Mouse (Mus musculus): ENCODE measurements around the gene Utp18.
"Not testable (repeated sequence)": the region's sequence is repeated elsewhere in the genome, so short reads cannot be mapped to it uniquely, and the experiment has no call there.

Gene Utp18

DNA sequence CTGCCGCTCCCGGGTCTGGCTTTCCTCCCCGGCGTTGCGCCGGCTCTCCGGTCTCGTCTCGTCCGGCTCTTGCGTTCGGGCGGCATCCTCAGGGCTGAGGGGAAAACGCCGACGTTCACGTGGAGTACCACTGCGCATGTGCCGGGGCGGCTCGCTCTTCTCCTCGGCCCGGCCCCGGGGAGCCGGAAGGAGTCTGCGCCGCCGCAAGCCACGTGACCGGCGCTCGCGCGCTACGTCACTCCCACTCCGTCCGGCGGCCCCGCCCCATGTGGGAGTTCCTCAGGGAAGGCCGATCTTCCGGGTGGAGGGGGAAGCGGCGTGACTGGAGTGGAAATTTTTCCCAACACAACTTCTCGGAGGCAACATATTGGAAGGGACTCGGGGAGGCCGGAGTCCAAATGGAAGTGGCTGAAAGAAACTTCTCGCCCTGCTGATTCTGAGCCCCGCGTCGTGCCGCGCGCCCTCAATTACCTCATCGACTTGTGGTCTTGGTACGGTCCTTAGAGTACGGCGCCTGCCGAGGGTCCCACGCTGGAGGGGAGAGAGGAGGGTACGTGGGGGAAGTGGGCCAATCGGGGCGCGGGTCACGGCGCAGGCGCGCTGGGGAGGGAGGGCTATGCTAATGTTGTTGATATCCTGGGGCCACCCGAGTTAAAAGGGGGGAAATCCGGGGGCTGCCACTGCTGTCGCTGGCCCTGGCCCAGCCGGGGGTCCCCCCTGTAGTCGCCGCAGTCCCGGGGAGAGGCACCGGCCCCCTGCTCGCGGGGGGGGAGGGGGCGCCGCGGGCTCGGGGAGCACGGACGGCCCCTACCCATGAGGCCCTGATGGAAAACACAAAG, at the start of gene Utp18, which contains the start of gene Mbtd1:
TSS of gene Utp18 (minus strand) at position 195 of the 839 bp plus-strand sequence.
TSS of gene Mbtd1 (plus strand) at position 281 of the 839 bp plus-strand sequence.
- Histone ChIP-seq H3K27me3 (ENCODE audit: control insufficient read depth, insufficient read depth, low read length, poor library complexity, severe bottlenecking) (no peaks in the 10 kb centered on the region), H3K36me3 (ENCODE audit: control insufficient read depth, insufficient read depth, low read length, poor library complexity, severe bottlenecking) (peaks cover 6% of the 10 kb centered on the region)
- DNase-seq (ENCODE audit: low read depth, low spot score), result peak; percentile 98

DNA sequence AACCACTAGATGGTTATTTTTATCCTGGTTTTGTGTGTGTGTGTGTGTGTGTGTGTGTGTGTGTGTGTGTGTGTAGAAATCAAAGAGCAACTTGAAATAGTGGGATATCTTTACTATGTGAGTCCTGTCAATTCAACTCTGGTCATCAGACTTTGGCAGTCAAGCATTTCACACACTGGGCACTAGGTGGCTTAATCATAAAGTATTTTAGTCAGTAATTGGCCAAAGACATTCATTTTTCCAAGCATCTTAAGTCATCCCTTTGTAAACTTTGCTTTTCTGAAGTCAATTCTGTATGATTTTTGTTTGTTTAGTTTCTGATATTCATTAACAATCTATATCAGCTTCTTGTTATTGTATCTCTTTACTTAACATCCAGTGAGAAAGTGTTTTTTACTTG, 43.5 kb upstream of the Utp18 start:
- peaks cover 11% of the 10 kb centered on the region; the same call in 1 of the 2 replicates for H3K36me3 ChIP-seq (ENCODE audit: control insufficient read depth, insufficient read depth, low read length, poor library complexity, severe bottlenecking)
- H3K27me3 ChIP-seq (ENCODE audit: control insufficient read depth, insufficient read depth, low read length, poor library complexity, severe bottlenecking), result no peaks in the 10 kb centered on the region
- peak; percentile 15 for DNase-seq (ENCODE audit: low read depth, low spot score)

DNA sequence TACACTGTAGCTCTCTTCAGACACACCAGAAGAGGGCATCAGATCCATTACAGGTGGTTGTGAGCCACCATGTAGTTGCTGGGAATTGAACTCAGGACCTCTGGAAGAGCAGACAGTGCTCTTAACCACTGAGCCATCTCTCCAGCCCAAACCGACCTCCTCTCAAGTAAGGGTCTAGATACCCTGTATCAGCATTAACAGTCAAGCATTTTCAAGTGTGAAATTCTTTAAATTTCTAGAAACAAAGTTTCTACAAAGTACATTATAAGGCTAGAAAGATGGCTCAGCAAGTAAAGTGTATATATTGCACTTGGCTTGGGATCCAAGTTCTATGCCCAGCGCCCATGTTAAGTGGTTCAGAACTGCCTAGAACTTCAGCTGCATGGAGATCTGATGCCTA, 29.5 kb upstream of the Utp18 start:
- H3K36me3 ChIP-seq (ENCODE audit: control insufficient read depth, insufficient read depth, low read length, poor library complexity, severe bottlenecking), result peaks cover 11% of the 10 kb centered on the region

DNA sequence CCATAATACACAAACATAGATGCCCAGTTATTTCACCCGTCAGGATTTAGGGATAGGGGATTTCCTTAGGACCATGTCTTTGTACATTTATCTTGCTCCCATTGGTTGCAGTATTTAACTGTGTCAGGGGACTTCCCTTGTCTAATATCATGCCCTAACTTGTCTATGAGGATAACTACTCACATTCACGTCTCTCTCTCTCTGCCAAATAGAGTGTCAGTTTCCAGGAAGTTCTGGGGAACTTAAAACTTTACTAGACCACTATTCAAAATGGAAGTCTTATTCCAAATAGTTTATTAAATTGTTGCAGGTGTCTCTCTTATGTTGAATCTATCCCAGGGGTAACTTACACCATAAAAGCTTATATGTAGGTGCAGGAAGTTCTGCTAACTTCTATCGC, 26.0 kb upstream of the Utp18 start:
- Histone ChIP-seq H3K36me3 (ENCODE audit: control insufficient read depth, insufficient read depth, low read length, poor library complexity, severe bottlenecking) (peaks cover 11% of the 10 kb centered on the region; the same call in 1 of the 2 replicates), H3K27me3 (ENCODE audit: control insufficient read depth, insufficient read depth, low read length, poor library complexity, severe bottlenecking) (no peaks in the 10 kb centered on the region)
- no peak for DNase-seq (ENCODE audit: low read depth, low spot score)

More for the DNA sequence above, 29.5 kb upstream of the Utp18 start:
- DNase-seq (ENCODE audit: low read depth, low spot score); H3K27me3 ChIP-seq (ENCODE audit: control insufficient read depth, insufficient read depth, low read length, poor library complexity, severe bottlenecking): not testable (repeated sequence)

DNA sequence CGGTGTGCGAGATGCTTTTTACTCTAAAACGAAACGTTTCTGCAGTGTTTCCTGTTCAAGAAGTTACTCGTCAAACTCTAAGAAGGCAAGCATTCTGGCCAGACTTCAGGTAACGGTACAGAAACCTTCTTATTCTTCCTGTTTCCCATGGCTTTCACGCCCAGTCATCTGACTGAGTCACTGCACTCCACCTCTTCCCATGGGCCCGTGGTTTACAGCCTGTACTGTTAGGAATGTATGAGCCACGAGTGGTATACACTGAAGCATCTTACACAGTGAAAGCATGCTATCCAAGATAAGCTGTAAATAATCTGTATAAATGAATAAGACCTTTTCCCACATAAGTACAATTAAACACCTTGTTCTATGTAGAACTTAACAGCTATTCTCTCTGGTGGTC, 23.3 kb upstream of the Utp18 start:
- no peaks in the 10 kb centered on the region for H3K27me3 ChIP-seq (ENCODE audit: control insufficient read depth, insufficient read depth, low read length, poor library complexity, severe bottlenecking)
- DNase-seq (ENCODE audit: low read depth, low spot score), result no peak
- peaks cover 11% of the 10 kb centered on the region; the same call in 1 of the 2 replicates for H3K36me3 ChIP-seq (ENCODE audit: control insufficient read depth, insufficient read depth, low read length, poor library complexity, severe bottlenecking)

DNA sequence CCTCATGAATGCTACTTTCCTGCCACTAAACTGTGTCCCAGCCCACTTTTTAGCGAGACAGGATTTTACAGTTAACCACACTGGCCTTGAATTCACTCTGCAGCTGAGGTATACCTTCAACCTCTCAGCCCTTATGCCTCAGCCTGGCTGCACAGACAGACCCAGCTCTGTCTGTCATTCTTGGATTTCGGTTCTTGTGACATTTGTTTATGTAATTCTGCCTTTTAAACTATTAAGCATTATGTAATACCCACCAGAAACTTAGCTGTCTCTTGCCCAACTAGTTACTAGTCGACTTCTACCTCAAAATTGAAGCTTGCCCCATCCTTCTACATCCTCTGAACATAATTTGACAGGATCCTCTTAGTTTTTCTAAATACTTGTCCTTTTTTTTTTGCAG, 22.3 kb upstream of the Utp18 start:
- no peak for DNase-seq (ENCODE audit: low read depth, low spot score)
- Histone ChIP-seq H3K27me3 (ENCODE audit: control insufficient read depth, insufficient read depth, low read length, poor library complexity, severe bottlenecking) (no peaks in the 10 kb centered on the region), H3K36me3 (ENCODE audit: control insufficient read depth, insufficient read depth, low read length, poor library complexity, severe bottlenecking) (peaks cover 10% of the 10 kb centered on the region; the same call in 1 of the 2 replicates)

DNA sequence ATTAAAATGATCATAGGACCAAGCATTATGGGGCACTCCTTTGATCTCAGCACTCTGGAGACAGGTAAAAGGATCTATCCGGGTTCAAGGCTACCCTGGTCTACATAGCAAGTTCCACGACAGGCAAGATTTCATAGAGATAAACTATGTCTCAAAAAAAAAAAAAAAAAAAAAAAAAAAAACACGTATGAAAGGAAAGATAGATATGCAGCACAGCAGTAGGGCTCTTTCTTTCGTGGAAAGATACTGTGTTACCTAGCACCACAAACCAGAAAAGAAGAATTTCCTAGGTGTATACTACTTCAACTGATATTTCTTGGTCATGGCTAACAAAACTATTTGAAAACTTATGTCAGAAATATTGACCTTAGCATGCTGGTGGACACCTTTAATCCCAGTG, 21.3 kb upstream of the Utp18 start:
- Histone ChIP-seq H3K27me3 (ENCODE audit: control insufficient read depth, insufficient read depth, low read length, poor library complexity, severe bottlenecking) (no peaks in the 10 kb centered on the region), H3K36me3 (ENCODE audit: control insufficient read depth, insufficient read depth, low read length, poor library complexity, severe bottlenecking) (peaks cover 9% of the 10 kb centered on the region; the same call in 1 of the 2 replicates)
- DNase-seq (ENCODE audit: low read depth, low spot score), result no peak

DNA sequence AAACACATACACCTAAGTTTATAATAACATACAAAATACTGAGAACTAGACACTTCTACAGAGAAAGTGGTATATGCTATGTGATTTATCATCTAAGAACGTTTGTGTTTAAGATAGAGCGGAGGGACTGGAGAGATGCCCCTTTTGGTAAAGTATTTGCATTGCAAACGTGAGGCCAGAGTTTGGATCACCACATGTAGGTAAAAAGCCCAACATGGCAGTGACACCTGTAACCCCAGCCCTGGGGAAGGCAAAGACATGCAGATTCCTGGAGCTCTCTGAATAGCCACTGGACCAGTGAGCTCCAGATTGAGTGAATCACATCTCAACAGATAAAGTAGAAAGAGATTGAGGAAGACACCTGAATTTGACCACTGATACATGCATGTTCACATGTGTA, 12.2 kb upstream of the Utp18 start:
- no peak for DNase-seq (ENCODE audit: low read depth, low spot score)
- Histone ChIP-seq H3K27me3 (ENCODE audit: control insufficient read depth, insufficient read depth, low read length, poor library complexity, severe bottlenecking) (no peaks in the 10 kb centered on the region), H3K36me3 (ENCODE audit: control insufficient read depth, insufficient read depth, low read length, poor library complexity, severe bottlenecking) (no peaks in the 10 kb centered on the region)

DNA sequence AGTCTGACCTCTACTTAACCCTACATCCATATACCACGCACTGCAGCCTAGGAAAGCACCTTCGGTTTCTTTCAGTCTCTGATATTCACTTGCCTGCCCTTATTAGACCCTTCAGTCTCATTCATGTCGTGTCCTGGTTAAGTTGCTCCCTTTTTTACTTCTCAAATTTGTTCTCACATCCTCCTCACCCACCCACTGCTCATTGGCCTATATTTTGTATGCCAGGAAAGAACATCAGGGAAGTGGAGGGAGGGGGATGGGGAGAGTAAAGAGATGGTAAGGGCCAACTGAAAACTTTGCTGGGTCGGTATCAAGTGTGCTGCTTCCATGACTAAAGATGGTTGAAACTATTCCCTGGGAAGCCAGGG, 1.5 kb upstream of the Utp18 start:
- Histone ChIP-seq H3K27me3 (ENCODE audit: control insufficient read depth, insufficient read depth, low read length, poor library complexity, severe bottlenecking) (no peaks in the 10 kb centered on the region), H3K36me3 (ENCODE audit: control insufficient read depth, insufficient read depth, low read length, poor library complexity, severe bottlenecking) (peaks cover 4% of the 10 kb centered on the region)
- DNase-seq (ENCODE audit: low read depth, low spot score), result no peak

DNA sequence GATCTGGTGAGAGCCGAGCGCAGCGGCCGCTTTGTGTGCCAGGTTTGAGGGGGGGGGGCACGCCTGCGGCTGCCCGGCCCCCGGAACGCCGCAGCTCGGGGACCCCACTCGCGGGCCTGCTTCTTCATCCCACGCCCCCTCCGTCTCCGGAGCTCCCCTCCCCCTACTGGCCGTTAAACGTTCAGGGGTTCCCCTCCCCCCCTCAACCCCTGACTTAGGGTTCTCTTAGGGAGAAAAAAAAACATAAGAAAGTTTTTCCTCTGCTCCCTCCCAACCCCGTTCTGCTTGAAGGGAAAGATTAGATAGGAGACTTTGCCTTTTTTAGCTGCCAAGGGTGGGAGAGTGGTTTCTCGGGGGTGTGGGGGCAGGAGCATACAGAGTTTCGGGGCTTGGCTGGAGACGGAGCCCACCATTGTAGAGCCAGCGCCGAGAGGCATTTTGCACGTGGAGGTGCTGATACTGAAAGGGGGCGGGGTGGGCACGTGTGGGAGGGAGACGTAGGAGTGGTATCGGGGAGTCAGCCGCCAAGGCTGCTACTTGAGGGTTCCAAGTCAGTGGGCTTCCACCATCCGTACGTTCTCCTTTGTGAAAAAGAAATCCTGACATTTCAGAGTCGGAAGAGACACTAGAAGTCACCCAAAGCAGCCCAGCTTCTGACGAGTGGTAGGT, 979 bp upstream of the Utp18 start:
- H3K27me3 ChIP-seq (ENCODE audit: control insufficient read depth, insufficient read depth, low read length, poor library complexity, severe bottlenecking), result no peaks in the 10 kb centered on the region
- DNase-seq (ENCODE audit: low read depth, low spot score), result peak; percentile 67
- H3K36me3 ChIP-seq (ENCODE audit: control insufficient read depth, insufficient read depth, low read length, poor library complexity, severe bottlenecking), result peaks cover 4% of the 10 kb centered on the region

DNA sequence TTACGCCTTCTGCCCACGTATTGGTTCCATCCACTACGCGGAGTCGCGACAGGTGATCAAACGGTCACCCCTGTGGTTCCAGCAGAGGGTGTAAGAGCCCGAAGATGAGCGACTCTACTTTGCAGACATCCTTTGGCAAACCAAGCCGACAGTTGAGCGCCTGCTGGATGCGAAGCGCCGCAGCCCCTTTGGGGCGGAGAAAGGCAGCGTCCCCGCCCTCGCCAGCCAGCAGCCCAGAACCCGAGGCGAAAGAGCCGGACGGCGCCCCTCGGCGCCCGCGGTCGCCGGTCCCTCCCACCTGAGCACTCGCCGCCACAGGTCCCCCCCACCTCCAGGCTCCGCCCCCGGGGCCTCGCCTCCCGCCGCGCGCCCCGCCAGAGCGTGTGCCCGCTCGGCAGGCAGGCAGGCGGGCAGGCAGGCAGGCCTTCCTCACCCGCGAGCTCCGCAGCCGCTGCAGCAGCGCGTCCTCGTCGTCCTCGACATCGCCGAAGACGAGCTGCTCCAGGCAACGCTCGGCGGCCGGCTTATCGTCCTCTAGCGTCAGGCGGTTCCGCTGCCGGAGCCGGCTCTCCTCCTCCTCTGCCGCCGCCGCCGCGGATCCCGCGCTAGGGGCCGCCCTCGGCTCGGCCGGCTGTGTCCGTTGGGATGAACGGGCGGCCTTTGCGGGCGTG, 530 bp downstream of the Utp18 start:
- peak; percentile 87 for DNase-seq (ENCODE audit: low read depth, low spot score)

DNA sequence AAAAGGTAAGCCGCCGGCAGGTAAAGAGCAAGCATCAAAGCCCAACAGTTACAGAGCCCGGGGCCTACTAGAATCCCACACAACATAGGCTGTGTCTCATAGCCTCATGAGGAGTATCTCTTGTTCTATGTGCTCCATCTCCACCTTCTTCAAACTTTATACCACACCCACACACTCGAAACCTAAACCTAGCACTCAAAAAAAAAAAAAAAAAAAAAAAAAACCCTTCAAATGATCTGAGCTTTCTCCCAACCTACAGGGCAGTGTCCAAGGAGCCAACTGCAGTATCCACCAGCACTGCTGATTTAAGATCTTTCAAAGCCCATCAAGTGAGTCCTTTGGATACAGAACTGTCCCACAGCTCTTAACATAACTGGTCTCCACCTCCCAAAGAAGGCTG, 1.5 kb downstream of the Utp18 start:
- DNase-seq (ENCODE audit: low read depth, low spot score), result peak; percentile 6
- Histone ChIP-seq H3K27me3 (ENCODE audit: control insufficient read depth, insufficient read depth, low read length, poor library complexity, severe bottlenecking) (no peaks in the 10 kb centered on the region), H3K36me3 (ENCODE audit: control insufficient read depth, insufficient read depth, low read length, poor library complexity, severe bottlenecking) (peaks cover 6% of the 10 kb centered on the region)

More for the DNA sequence above, 530 bp downstream of the Utp18 start:
- H3K27me3 ChIP-seq (ENCODE audit: control insufficient read depth, insufficient read depth, low read length, poor library complexity, severe bottlenecking), result no peaks in the 10 kb centered on the region
- H3K36me3 ChIP-seq (ENCODE audit: control insufficient read depth, insufficient read depth, low read length, poor library complexity, severe bottlenecking), result peaks cover 6% of the 10 kb centered on the region

DNA sequence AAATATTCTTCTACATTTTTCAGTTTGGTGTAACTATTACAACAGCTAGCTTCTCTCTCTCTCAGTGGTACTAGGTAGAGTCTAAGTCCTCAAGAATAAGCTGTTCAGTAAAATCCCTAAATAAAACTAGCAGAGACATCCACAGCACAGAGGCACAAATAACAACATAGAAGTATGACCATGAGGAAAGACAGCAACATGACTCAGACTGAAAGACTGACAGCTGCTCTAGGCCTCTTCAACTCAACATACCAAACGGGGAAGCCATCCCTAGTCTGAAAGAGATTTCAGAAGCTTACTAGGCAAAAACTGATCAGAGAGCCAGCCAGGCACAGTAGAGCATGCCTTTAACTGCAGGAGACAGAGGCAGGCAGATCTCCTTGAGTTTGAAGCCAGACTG, 22.9 kb downstream of the Utp18 start:
- H3K27me3 ChIP-seq (ENCODE audit: control insufficient read depth, insufficient read depth, low read length, poor library complexity, severe bottlenecking), result no peaks in the 10 kb centered on the region
- H3K36me3 ChIP-seq (ENCODE audit: control insufficient read depth, insufficient read depth, low read length, poor library complexity, severe bottlenecking), result peaks cover 12% of the 10 kb centered on the region
- DNase-seq (ENCODE audit: low read depth, low spot score), result no peak

DNA sequence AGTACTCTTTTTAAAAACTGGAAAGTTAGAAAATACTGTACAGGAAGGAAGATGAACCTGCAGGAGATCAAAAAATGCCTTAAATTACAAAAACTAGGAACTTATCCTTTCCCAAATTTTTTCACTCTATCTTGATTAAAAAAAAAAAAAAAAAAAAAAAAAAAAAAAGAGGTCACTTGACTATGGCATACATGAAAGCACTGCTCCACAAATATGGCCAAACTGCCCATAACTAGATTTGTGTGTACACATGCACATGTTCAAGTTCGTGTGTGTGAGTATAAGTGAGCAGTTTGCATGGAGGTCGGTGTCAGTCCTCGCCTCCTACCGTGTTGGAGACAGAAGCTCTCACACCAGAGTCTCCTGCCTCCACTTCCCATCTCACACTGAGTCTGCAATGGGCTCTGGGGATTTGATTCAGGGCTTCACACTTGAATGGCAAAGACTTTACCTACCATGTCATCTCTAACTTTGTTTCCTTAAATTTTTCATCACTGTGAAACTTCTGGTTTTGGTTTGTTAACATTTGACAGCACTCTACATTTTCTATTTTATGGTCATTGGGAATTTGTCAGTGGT, 23.4 kb downstream of the Utp18 start:
- Histone ChIP-seq H3K36me3 (ENCODE audit: control insufficient read depth, insufficient read depth, low read length, poor library complexity, severe bottlenecking) (peaks cover 9% of the 10 kb centered on the region), H3K27me3 (ENCODE audit: control insufficient read depth, insufficient read depth, low read length, poor library complexity, severe bottlenecking) (no peaks in the 10 kb centered on the region)
- peak; percentile 5 for DNase-seq (ENCODE audit: low read depth, low spot score)
